Mouse (Mus musculus) small intestine, adult 2 months (tissue): ENCODE results near the gene Fastkd5. TPM values are rescaled to one million over a fixed set of nuclear protein-coding genes. Genes with fewer than 3 reads are reported as not detected.
"Not testable (repeated sequence)": the region's sequence is repeated elsewhere in the genome, so short reads cannot be mapped to it uniquely, and the experiment has no call there.

Experiments
- H3K27ac ChIP-seq: fragments of 200-500 bp; 2 replicates; pipeline ENCODE4 v1.5.1; 2012; ENCODE audit warnings: low read depth, low read length, control low read depth, inconsistent platforms; ENCODE audit not compliant: insufficient read depth
- H3K27me3 ChIP-seq: fragments of 200-500 bp; 2 replicates; pipeline ENCODE4 v1.6.1; 2012; ENCODE audit warnings: mild to moderate bottlenecking, moderate library complexity, low read length, inconsistent platforms; ENCODE audit not compliant: control insufficient read depth, insufficient read depth
- H3K36me3 ChIP-seq: fragments of 200-500 bp; 2 replicates; pipeline ENCODE4 v1.6.1; 2012; ENCODE audit warnings: mild to moderate bottlenecking, low read length, control low read depth, inconsistent platforms; ENCODE audit not compliant: control insufficient read depth, insufficient read depth
- H3K4me1 ChIP-seq: fragments of 200-500 bp; 2 replicates; pipeline ENCODE4 v1.6.1; 2012; ENCODE audit warnings: low read length, inconsistent platforms, mixed read lengths; ENCODE audit not compliant: control insufficient read depth, insufficient read depth, insufficient read length
- H3K4me3 ChIP-seq: fragments of 200-500 bp; 2 replicates; pipeline ENCODE4 v1.5.1; 2012; ENCODE audit warnings: low read depth, mild to moderate bottlenecking, control low read depth, inconsistent platforms, low read length, moderate library complexity
- CTCF ChIP-seq: fragments of 200-500 bp; IDR thresholded peaks from 2 replicates; pipeline ENCODE4 v1.5.1; 2012; ENCODE audit warnings: low read depth, mild to moderate bottlenecking, control low read depth, inconsistent platforms, low read length, moderate library complexity, mixed read lengths; ENCODE audit not compliant: insufficient replicate concordance, insufficient read length; ENCODE audit errors: extremely low read depth
- POLR2A ChIP-seq: fragments of 200-500 bp; IDR thresholded peaks from 2 replicates; pipeline ENCODE4 v1.6.1; 2012; ENCODE audit warnings: low read depth, mild to moderate bottlenecking, control low read depth, inconsistent platforms, low read length, moderate library complexity
- WGBS: fragments of 180-500 bp; shearing (Covaris S2); methylation state at CpG from one replicate; pipeline ENCODE4 v1.1.7; 2018; 5-methylcytosine and 5-hydroxymethylcytosine counted together
- polyA plus RNA-seq: library from polyadenylated mRNA; depleted of rRNA; stranded (reverse); fragments of >200 nt; gene quantifications from 2 replicates; pipeline ENCODE4 v1.2.3, GENCODE M21; 2012

The Fastkd5 gene
- polyA plus RNA-seq, 1 experiment, result 0.70 TPM

DNA sequence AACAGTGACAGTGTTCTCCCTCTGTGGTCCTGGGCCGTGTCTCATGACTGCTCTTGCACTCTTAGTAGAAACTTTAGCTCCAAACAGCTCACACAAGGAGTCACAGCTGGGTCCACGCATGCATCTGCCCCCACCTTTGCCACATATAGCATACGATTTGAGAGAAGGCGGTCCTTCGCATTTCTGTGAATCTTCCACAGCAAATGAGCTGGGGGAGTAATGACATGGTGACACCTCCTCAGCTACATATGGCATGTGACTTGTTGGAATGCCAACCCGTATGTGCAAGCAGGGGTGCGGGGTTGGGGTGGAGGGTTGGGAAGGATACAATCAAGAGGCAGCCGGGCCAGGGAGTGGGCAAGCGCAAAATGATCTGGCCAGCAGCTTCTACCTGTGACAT lies 26.7 kb upstream of the Fastkd5 start:
- Histone ChIP-seq H3K4me1 (no peaks in the 10 kb centered on the region), H3K27me3 (no peaks in the 10 kb centered on the region), H3K4me3 (no peak overlapping the region), H3K27ac (no peak overlapping the region), H3K36me3 (peaks cover 51% of the 10 kb centered on the region)
- WGBS, result 95% methylated on average over 9 of the region's 9 CpGs
- no peak for TF ChIP-seq CTCF
- TF ChIP-seq POLR2A, result no peak

DNA sequence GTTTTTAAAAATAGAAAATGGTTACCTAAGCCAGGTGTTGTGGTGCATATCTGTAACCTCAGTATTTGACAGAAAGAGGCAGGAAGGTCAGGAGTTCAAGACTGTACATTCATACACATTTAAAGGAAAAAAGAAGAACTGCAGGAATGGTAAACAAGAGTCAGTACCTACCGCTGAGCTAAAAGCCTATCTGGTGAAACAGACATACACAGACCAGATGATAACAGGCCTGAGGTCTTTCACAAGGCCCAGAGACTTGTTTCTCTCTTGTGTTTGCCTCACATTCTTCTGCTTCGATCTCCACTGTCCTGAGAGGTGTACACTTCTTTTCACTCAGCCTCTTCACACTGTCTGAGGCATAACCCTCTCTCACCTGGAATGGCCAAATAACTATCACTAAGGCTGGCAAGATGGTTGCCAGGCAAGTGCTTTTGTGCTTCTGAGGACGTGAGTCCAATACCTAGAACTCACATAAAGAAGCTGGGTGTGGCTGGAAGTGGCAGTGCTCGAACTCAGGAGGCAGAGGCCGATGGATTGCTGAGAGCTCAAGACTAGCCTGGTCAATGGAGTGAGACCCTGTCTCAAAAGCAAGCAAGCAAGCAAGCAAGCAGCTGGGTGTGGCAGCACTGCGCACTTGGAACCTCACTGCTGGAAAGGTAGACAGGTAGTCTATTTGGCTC lies 26.0 kb upstream of the Fastkd5 start:
- H3K4me3 ChIP-seq, result no peak overlapping the region
- WGBS, result 90% methylated on average over 6 of the region's 6 CpGs
- peaks cover 44% of the 10 kb centered on the region for H3K36me3 ChIP-seq
- no peaks in the 10 kb centered on the region for H3K27me3 ChIP-seq
- H3K27ac ChIP-seq, result no peak overlapping the region
- H3K4me1 ChIP-seq, result no peaks in the 10 kb centered on the region
- no peak for TF ChIP-seq CTCF
- TF ChIP-seq POLR2A, result no peak

DNA sequence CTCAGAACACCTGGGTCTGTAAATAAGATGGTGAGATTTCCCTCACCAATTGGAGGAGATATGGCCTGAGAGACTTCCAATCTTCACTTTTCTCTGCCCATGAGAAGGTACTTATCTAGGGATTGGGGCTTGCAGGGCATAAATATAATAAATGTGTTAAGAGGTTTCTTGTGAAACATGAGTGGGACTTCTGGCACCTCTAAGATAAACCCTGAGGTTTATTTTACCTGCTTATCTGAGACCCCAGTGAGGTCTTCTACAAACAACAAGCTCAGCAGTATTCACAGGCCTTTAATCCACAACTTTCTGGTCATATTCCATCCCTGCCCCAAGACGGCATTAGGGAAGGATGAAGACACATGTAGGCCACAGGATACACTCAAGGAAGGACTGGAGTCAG lies 23.9 kb upstream of the Fastkd5 start:
- WGBS, result 89% methylated on average over 1 of the region's 1 CpGs
- Histone ChIP-seq H3K4me3 (no peak overlapping the region), H3K36me3 (peaks cover 38% of the 10 kb centered on the region), H3K4me1 (peaks cover 2% of the 10 kb centered on the region; the same call in 1 of the 2 replicates), H3K27ac (no peak overlapping the region), H3K27me3 (no peaks in the 10 kb centered on the region)
- TF ChIP-seq CTCF (no peak), POLR2A (no peak)

DNA sequence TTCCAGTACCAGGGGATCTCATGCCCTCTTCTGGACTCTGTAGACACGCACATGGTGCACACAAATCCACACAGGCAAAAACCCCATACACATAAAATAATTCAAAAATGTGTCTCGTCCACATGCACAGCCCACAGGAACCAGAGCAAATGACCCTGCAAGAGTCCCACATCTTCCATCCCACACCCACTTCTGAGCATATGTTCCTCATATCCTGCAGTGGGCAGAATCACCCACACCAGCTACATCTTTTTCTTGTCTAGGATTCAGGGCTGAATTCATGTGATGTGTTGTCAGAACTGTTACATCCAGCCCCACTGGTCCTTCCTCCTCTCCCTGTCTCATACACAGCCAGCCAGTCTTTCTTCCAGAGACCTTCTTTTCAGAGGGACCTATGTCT lies 23.5 kb upstream of the Fastkd5 start:
- TF ChIP-seq POLR2A (no peak), CTCF (no peak)
- WGBS, result 91% methylated on average over 2 of the region's 2 CpGs
- H3K4me3 ChIP-seq, result no peak overlapping the region
- H3K27ac ChIP-seq, result no peak overlapping the region
- H3K27me3 ChIP-seq, result no peaks in the 10 kb centered on the region
- peaks cover 34% of the 10 kb centered on the region for H3K36me3 ChIP-seq
- peaks cover 2% of the 10 kb centered on the region; the same call in 1 of the 2 replicates for H3K4me1 ChIP-seq

DNA sequence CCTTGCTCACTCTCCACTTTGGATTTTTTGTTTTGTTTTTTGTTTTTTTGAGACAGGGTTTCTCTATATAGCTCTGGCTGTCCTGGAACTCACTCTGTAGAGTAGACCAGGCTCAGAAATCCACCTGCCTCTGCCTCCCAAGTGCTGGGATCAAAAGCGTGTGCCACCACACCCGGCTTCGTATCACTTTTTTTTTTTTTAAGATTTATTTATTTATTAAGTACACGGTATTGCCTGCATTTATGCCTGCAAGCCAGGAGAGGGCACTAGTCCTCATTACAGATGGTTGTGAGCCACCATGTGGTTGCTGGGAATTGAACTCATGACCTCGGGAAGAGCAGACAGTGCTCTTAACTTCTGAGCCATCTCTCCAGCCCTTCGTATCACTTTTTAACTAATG lies 19.2 kb upstream of the Fastkd5 start:
- WGBS, result 80% methylated on average over 6 of the region's 6 CpGs
- not testable (repeated sequence) for H3K27ac ChIP-seq, H3K4me1 ChIP-seq, H3K4me3 ChIP-seq, H3K36me3 ChIP-seq, H3K27me3 ChIP-seq

DNA sequence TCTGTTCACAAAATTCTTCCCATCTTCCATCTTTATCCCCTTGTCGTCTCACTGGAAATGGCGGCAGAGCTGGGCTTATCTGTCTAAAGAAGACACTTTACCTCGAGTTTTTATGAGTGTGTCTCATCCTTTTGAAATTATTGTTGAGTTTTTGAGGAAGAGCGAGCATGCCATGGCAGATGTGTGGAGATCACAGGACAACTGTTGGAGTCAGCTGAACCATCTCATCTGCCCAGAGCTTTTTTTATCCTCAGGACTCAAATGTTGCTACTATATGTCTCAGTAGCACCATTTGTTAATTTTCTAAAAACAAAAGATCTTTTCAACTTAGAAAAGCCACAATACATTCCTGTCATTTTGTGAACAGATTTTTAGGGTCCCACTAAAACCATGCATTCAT lies 15.4 kb upstream of the Fastkd5 start:
- TF ChIP-seq POLR2A, result no peak
- TF ChIP-seq CTCF, result no peak
- Histone ChIP-seq H3K4me3 (no peak overlapping the region), H3K4me1 (peaks cover 6% of the 10 kb centered on the region), H3K27ac (no peak overlapping the region), H3K27me3 (no peaks in the 10 kb centered on the region), H3K36me3 (0 out of 2 replicates have a peak, but pooled peaks cover 2% of the 10 kb centered on the region)
- 77% methylated on average over 4 of the region's 4 CpGs for WGBS

DNA sequence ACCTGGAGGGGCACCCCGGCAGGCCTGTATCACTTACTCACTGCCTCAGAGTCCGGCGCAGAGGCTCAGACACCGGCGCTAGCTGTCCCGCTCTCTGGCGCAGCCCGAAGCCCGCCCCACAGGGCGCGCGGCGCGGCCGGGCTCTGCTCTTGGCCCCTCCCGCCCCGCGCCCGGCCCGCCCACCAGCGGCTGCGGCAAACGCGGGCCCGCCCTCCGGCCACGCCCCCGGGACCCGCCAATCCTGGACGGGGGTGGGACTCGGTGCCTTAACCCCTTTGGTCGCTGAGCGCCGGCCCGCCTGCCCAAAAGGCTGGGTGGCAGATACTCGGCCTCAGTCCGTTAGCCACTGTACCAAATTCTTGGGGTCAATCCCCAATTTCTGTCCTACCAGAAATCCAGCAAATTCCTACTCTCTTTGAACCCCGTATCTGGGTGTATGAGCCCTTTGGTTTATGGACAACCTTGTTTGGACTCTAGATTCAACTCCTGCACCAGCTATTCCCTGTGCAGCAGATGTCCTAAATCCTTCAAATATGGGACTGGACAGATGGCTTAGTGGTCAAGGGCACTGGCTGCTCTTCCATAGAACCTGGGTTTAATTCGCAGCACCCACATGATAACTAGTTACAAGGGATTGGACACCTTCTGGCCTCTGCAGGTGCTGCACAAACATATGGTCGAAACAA lies 13.0 kb upstream of the Fastkd5 start, which contains the start of gene Lzts3:
Lzts3 (minus strand) TSS at position 120 of the 686 bp plus-strand sequence.
- 3% methylated on average over 39 of the region's 40 CpGs for WGBS
- Histone ChIP-seq H3K4me1 (peaks cover 11% of the 10 kb centered on the region), H3K36me3 (no peaks in the 10 kb centered on the region), H3K27ac (no peak within 1 kb of the TSS), H3K27me3 (no peaks in the 10 kb centered on the region), H3K4me3 (peak within 1 kb of the TSS; percentile 99)
- no peak for TF ChIP-seq CTCF
- peak; percentile 44; the same call in 1 of the 2 replicates for TF ChIP-seq POLR2A
